Mouse (Mus musculus) heart, postnatal 0 days (tissue): ENCODE data around the gene Tfap4. TPM values are rescaled to one million over a fixed set of nuclear protein-coding genes. Genes with fewer than 3 reads are reported as not detected.
A peak's percentile ranks its signal among the peaks of the same experiment; 100 is the strongest.

ENCODE experiments used
- ATAC-seq: fragments of 200-750 bp; cut with Nextera tagmentation; 2 replicates; pipeline ENCODE4 v1.8.0; 2017; ENCODE audit warnings: low read depth, moderate number of reproducible peaks, moderate library complexity; ENCODE audit not compliant: insufficient read depth
- DNase-seq: peaks from one replicate; pipeline ENCODE4 v3.0.0-alpha.2; 2016; ENCODE audit warnings: low spot score
- H3K27ac ChIP-seq: fragments of 300-500 bp; sonication (generic); 2 replicates; pipeline ENCODE4 v1.5.1; 2014; ENCODE audit warnings: low read depth, mild to moderate bottlenecking
- H3K27me3 ChIP-seq: fragments of 300-500 bp; sonication (generic); 2 replicates; pipeline ENCODE4 v1.6.1; 2014; ENCODE audit warnings: low read length, mixed read lengths; ENCODE audit not compliant: control insufficient read depth, insufficient read depth
- H3K36me3 ChIP-seq: fragments of 300-500 bp; sonication (generic); replicated peaks from 2 replicates; pipeline ENCODE4 v1.6.1; 2014; ENCODE audit warnings: low read length, mixed read lengths; ENCODE audit not compliant: control insufficient read depth, insufficient read depth
- H3K4me1 ChIP-seq: fragments of 300-500 bp; sonication (generic); 2 replicates; pipeline ENCODE4 v1.6.1; 2014; ENCODE audit warnings: antibody characterized with exemption; ENCODE audit not compliant: control insufficient read depth, insufficient read depth
- H3K4me2 ChIP-seq: fragments of 300-500 bp; sonication (generic); 2 replicates; pipeline ENCODE4 v1.6.1; 2014; ENCODE audit warnings: low read depth, mild to moderate bottlenecking, low read length, moderate library complexity
- H3K4me3 ChIP-seq: fragments of 300-500 bp; sonication (generic); 2 replicates; pipeline ENCODE4 v1.5.1; 2014; ENCODE audit warnings: low read depth, low read length
- H3K9ac ChIP-seq: fragments of 300-500 bp; sonication (generic); replicated peaks from 2 replicates; pipeline ENCODE4 v1.6.1; 2014; ENCODE audit warnings: low read depth, low read length, mixed read lengths
- H3K9me3 ChIP-seq: fragments of 300-500 bp; sonication (generic); replicated peaks from 2 replicates; pipeline ENCODE4 v1.6.1; 2016; ENCODE audit warnings: low read length; ENCODE audit not compliant: control insufficient read depth
- CTCF ChIP-seq: IDR thresholded peaks from 2 replicates; pipeline ENCODE4 v1.5.1; 2016; ENCODE audit warnings: antibody characterized with exemption, control low read depth, low read depth
- EP300 ChIP-seq: IDR thresholded peaks from 2 replicates; pipeline ENCODE4 v1.6.1; 2016; ENCODE audit warnings: antibody characterized with exemption, low read depth
- WGBS: fragments of 180-500 bp; shearing (Covaris S2); extraction: QIAGEN DNeasy Blood & Tissue Kit; methylation state at CpG from one replicate; pipeline ENCODE4 v1.1.7; 2014; 5-methylcytosine and 5-hydroxymethylcytosine counted together
- polyA plus RNA-seq: library from polyadenylated mRNA; unstranded; fragments of >200 nt; fragmentation: Nextera tagmentation; extraction: Ambion mirVana; gene quantifications from 2 replicates; pipeline ENCODE4 v1.2.1, GENCODE M21; 2015
- total RNA-seq: library from RNA; depleted of rRNA; stranded (reverse); fragments of >200 nt; gene quantifications from 2 replicates; pipeline ENCODE4 v1.2.3, GENCODE M21; 2014; ENCODE audit warnings: low replicate concordance

Gene Tfap4
- total and polyA plus RNA-seq, 2 experiments from 2014 or later = 2.9 to 6.3 TPM

DNA sequence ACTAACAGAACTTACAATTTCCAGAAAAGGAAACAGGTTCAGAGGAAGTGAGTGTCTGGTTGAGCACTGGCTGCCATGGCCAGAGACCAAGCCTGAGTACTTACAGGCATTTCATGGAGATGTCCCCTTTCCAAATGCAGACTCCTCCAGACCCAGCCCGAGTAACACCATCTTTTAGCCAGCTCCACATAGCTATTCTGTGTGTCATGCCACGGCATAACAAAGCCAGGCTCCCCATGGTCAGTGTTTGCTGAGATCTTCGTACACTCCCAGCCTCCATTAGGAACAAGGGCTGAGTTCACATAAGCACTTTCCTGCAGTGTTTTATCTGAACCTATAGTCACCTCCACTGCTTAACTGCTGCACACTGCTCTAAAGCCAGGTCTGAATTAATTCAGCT lies 16.4 kb downstream of the Tfap4 start:
- no peak overlapping the region for H3K4me3 ChIP-seq
- H3K4me2 ChIP-seq = no peak overlapping the region
- no peaks in the 10 kb centered on the region for H3K27me3 ChIP-seq
- no peak overlapping the region for H3K27ac ChIP-seq
- H3K9me3 ChIP-seq = no peaks in the 10 kb centered on the region
- H3K4me1 ChIP-seq = peaks cover 4% of the 10 kb centered on the region; the same call in 1 of the 2 replicates
- peaks cover 24% of the 10 kb centered on the region; the same call in 1 of the 2 replicates for H3K36me3 ChIP-seq
- ATAC-seq (no peak), DNase-seq (no peak)
- 56% methylated on average over 3 of the region's 3 CpGs for WGBS
- TF ChIP-seq CTCF (no peak), EP300 (no peak)
- no peak overlapping the region for H3K9ac ChIP-seq

DNA sequence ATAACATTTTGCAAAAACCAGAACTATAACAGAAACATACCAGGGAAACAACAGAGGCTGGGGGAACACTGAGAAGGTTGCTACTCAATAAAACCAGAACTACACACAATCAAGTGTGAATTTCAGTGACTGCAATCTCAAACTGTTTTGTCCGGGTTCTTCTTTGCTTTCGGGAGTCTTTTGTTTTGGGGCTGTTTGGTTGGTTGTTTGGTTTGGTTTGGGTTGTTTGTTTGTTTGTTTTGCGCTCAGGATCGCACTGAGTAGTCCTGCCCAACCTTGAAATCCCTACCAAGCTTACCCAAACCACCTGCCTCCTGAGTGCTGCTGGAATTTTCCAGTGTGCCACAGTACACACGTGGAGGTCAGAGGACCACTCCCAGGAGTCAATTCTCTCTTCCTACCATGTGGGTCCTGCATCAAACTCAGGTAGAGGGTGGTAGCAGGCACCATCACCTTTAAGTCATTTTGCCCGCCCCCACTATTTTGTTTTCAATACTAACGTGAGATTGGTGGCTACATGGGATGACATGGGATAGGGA lies 17.3 kb downstream of the Tfap4 start:
- DNase-seq = no peak
- H3K4me2 ChIP-seq = peak overlapping the region; percentile 61
- no peak for TF ChIP-seq CTCF
- TF ChIP-seq EP300 = no peak
- 0 out of 2 replicates have a peak overlapping the region, but pooled peaks have one; percentile 35 for H3K27ac ChIP-seq
- H3K36me3 ChIP-seq = peaks cover 22% of the 10 kb centered on the region; the same call in 1 of the 2 replicates
- H3K27me3 ChIP-seq = no peaks in the 10 kb centered on the region
- no peak for ATAC-seq
- no peaks in the 10 kb centered on the region for H3K9me3 ChIP-seq
- peaks cover 12% of the 10 kb centered on the region; the same call in 1 of the 2 replicates for H3K4me1 ChIP-seq
- H3K4me3 ChIP-seq = peak overlapping the region; percentile 53
- H3K9ac ChIP-seq = no peak overlapping the region
- WGBS = 39% methylated on average over 7 of the region's 7 CpGs

DNA sequence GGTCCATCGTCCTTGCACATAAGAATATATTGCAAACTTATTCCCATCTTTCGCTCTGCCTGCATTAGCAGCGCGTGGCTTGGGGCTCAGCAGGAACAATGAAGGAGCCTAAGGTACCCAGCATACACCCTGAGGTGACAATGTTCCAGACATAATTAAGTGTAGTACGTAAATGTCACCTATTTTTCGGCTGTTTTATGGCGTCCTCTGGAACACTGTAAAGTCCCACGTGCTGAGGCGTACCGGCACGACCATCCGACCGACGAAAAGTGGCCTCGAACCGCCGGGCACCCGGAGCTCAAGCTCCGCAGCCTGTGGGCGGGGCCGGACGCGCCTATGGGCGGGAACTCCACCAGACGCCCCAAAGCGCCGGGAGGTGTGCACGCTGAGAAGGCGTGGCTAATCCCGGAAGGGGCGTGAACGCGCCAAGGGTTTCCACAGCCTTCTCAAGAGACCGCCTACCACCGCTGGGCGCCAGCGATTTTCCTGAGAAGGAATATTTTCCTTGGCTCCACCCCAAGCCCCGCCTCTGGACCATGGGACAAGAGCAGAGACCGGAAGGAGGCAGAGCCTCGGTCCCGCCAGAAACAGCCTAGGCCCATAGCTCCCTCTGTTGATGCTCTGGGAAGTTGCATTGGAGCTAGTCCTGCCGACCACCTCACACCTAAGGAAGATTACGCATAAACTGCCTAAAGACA lies 18.0 kb downstream of the Tfap4 start, which contains the start of gene Srl:
TSS of gene Srl (minus strand) at position 316 of the 698 bp plus-strand sequence.
- Histone ChIP-seq H3K4me3 (peak within 1 kb of the TSS; percentile 53), H3K4me1 (peaks cover 13% of the 10 kb centered on the region; the same call in 1 of the 2 replicates), H3K36me3 (peaks cover 16% of the 10 kb centered on the region; the same call in 1 of the 2 replicates), H3K9me3 (no peaks in the 10 kb centered on the region), H3K27ac (peak within 1 kb of the TSS; percentile 56), H3K9ac (0 out of 2 replicates have a peak within 1 kb of the TSS, but pooled peaks have one; percentile 32), H3K27me3 (no peaks in the 10 kb centered on the region), H3K4me2 (peak within 1 kb of the TSS; percentile 61)
- DNase-seq (peak; percentile 99), ATAC-seq (peak; percentile 98)
- TF ChIP-seq CTCF (peak; percentile 94), EP300 (peak; percentile 66; the same call in 1 of the 2 replicates)
- WGBS = 1% methylated on average over 43 of the region's 43 CpGs

DNA sequence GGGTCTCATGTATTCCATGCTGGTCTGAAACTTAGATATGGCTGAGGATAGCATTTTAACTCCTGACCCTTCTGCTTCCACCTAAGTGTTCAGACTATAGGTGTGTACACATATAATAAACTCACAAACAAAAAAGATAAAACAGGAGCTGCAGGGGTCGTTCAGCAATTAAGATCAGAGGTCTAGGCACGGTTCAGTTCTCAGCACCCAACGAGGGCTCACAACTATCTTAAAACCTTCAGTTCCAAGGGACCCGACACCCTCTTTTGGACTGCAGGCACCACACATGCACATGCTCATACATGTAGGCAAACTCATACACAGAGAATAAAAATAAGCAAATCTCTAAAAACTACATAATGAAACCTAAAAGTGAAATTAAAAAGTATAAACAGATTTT lies 18.6 kb downstream of the Tfap4 start:
- Histone ChIP-seq H3K27ac (no peak overlapping the region), H3K9ac (no peak overlapping the region), H3K9me3 (no peaks in the 10 kb centered on the region), H3K4me2 (peak overlapping the region; percentile 61), H3K36me3 (0 out of 2 replicates have a peak, but pooled peaks cover 13% of the 10 kb centered on the region), H3K27me3 (no peaks in the 10 kb centered on the region), H3K4me1 (peaks cover 13% of the 10 kb centered on the region; the same call in 1 of the 2 replicates), H3K4me3 (peak overlapping the region; percentile 53)
- 67% methylated on average over 4 of the region's 4 CpGs for WGBS
- ATAC-seq (no peak), DNase-seq (no peak)
- no peak for TF ChIP-seq EP300
- no peak for TF ChIP-seq CTCF

DNA sequence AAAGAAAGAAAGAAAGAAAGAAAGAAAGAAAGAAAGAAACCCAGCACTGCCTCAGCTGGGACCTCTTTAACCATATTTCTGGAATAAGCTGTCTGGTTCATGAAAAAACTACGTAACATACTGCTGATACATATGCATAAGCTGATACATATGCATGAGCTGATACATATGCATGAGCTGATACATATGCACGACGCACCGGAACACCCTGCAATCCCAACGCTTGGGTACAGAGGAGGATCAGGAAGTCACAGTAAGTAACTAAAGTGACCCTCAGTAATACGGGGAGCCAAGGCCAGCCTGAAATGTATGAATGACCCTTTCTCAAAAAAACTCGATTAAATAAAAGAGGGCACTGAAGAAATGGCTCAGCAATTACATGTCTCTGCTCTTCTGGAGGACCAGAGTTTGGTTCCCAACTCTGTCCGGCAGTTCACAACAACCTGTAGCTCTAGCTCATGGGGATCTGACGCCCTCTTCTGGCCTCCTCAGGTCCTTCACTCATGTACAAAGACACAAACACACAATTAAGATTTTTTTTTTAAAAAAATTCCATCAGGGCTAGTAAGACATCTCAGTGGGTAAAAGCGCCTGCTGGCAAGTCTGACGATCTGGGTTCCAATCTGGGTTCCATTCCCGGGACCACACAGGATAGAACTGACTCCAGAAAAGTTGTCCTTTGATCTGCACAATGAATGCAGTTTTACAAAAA lies 19.4 kb downstream of the Tfap4 start:
- H3K27me3 ChIP-seq = no peaks in the 10 kb centered on the region
- DNase-seq (no peak), ATAC-seq (no peak)
- H3K27ac ChIP-seq = no peak overlapping the region
- no peaks in the 10 kb centered on the region for H3K9me3 ChIP-seq
- H3K9ac ChIP-seq = no peak overlapping the region
- peaks cover 13% of the 10 kb centered on the region; the same call in 1 of the 2 replicates for H3K4me1 ChIP-seq
- 0 out of 2 replicates have a peak, but pooled peaks cover 6% of the 10 kb centered on the region for H3K36me3 ChIP-seq
- no peak for TF ChIP-seq CTCF
- TF ChIP-seq EP300 = no peak
- no peak overlapping the region for H3K4me2 ChIP-seq
- 85% methylated on average over 12 of the region's 12 CpGs for WGBS
- no peak overlapping the region for H3K4me3 ChIP-seq
